Mouse (Mus musculus): ENCODE results near the gene Btbd18. TPM values are rescaled to one million over a fixed set of nuclear protein-coding genes. Genes with fewer than 3 reads are reported as not detected.
A peak's percentile ranks its signal among the peaks of the same experiment; 100 is the strongest.
"Not testable (repeated sequence)": the region's sequence is repeated elsewhere in the genome, so short reads cannot be mapped to it uniquely, and the experiment has no call there.

Gene Btbd18
- total and polyA plus RNA-seq, 3 experiments, result 0.04 to 0.24 TPM; not detected in 1

DNA sequence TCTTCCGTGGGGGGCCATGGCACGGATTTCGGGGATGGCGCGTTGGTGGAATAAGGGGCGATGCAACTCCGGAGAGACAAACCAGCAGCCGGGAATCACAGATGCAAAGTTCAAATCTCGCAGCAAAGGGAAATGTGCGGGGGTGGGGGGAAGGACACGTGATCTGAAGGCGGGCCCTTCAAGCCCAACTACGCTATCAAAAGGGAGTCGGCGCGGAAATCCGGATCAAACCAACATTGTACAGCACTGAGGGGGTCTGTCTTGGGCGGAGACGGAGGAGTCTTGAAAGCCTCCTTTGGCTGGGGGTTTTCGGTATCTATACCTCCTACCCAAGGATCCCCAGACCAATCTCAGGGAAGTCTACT, 11.7 kb downstream of the Btbd18 start, which contains the start of gene Selenoh (continued):
- TF ChIP-seq MAX (IDR thresholded peaks at IDR 0.05; ENCODE audit: low read length) (peak; percentile 96), KAT2A (IDR thresholded peaks at IDR 0.05; ENCODE audit: insufficient replicate concordance, low read length) (peak; percentile 79), USF2 (conservative IDR thresholded peaks at IDR 0.05; ENCODE audit: low read depth, low read length) (peak; percentile 88), HCFC1 (IDR thresholded peaks at IDR 0.05; ENCODE audit: low read depth, low read length) (peak; percentile 72), E2F4 (IDR thresholded peaks at IDR 0.05; ENCODE audit: insufficient replicate concordance, low read depth, low read length) (peak; percentile 89; the same call in 1 of the 2 replicates), ETS1 (conservative IDR thresholded peaks at IDR 0.05; ENCODE audit: low read depth, low read length) (peak; percentile 43; the same call in 1 of the 2 replicates), ZMIZ1 (IDR thresholded peaks at IDR 0.05; ENCODE audit: low read depth, low read length) (peak; percentile 85), MAFK (IDR thresholded peaks at IDR 0.05; ENCODE audit: insufficient replicate concordance, low read length) (no peak), GABPA (IDR thresholded peaks at IDR 0.05; ENCODE audit: insufficient replicate concordance, low read depth, low read length) (no peak), ZKSCAN1 (IDR thresholded peaks at IDR 0.05; ENCODE audit: borderline replicate concordance, low read depth, low read length) (no peak), IRF4 (IDR thresholded peaks at IDR 0.05; ENCODE audit: low read depth, low read length) (0 out of 2 replicates have a peak, but pooled peaks have one; percentile 42), TBP (conservative IDR thresholded peaks at IDR 0.05; ENCODE audit: low read depth, low read length) (peak; percentile 88)

DNA sequence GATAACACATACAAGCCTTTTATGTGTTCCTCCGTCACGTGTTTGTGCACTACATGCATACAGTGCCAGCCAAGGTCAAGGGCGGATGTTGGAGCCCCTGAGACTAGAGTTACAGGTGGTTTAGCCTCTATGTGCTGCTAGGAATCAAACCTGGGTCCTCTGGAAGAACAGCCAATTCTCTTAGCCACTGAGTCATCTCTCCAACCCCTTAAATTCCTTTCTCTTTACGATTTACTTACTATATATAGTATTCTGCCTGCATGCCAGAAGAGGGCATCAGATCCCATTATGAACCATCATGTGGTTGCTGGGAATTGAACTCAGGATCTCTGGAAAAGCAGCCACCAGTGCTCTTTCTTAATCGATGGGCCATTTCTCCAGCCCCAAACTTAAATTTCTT, 12.7 kb downstream of the Btbd18 start:
- H3K4me3 ChIP-seq (replicated peaks in 1 of 3; ENCODE audit: low read depth in 2 of 3, low read length in 2 of 3, poor library complexity in 1 of 3); H3K9ac ChIP-seq (ENCODE audit: insufficient read depth, low read depth); dilution Hi-C loops (cut with MboI; ENCODE audit: extremely low pct_ligation_motif_present, extremely low pct_unique_long_range_greater_than_20kb, low sequenced_read_pairs); H3K79me2 ChIP-seq (replicated peaks; ENCODE audit: control insufficient read depth, extremely low read depth, insufficient read depth, poor library complexity, severe bottlenecking); H3K27me3 ChIP-seq (replicated peaks); DNase-seq (ENCODE audit: extremely low read depth); H3K4me2 ChIP-seq (ENCODE audit: insufficient read depth, low read depth, poor library complexity, severe bottlenecking); H3K9me3 ChIP-seq (replicated peaks; ENCODE audit: low read length); H3K27ac ChIP-seq (ENCODE audit: insufficient read depth, low read depth): not testable (repeated sequence)
- Histone ChIP-seq H3K36me3 (replicated peaks in 1 of 2; ENCODE audit: control insufficient read depth in 1 of 2, insufficient read depth in 1 of 2, low read length in 1 of 2) (peaks cover 33 to 55% of the 10 kb centered on the region in 2 experiments), H3K4me1 (ENCODE audit: control insufficient read depth in 1 of 2, insufficient read depth in 2 of 2) (peaks cover 4 to 21% of the 10 kb centered on the region in 2 experiments; a peak in 3 of 4 replicates)
- in situ Hi-C loops (cut with MboI; ENCODE audit: low pct_ligation_motif_present, low pct_unique_long_range_greater_than_20kb, low sequenced_read_pairs), result loop anchor here (25.0 kb wide), 1 partner anchor 209 kb away; no protein-coding TSS in a partner anchor

DNA sequence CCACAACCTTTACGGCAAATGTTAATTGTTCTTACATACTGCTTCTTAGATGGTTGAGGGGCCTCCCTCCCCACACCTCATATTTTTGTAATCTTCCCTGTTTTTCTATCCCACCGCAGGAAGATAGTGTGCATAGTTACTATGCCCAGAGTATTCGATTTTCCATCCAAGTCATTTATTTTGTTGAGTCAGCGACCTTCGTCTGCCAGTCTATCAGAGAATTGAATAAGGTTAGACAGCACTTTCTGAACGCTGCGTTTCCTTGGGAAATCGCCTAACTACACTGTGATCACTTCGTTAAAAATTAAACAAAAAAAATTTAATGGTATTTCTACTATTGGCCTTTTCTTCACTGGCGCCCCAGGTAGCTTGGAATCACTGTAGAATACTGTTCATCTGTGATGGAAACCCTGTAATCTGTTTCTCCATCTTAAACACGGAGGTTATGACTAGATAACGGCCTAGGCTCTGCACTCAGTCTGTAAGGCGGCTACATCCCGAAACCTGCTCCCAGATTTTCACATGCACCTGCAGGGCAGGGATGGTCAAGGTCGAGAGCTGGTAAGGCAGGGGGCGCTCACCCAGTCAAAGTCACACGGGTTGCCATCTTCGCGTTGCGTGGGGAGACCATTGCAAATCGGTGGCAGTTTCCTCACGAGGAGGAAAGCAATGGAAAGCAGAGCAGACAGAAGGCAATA, 18.5 kb downstream of the Btbd18 start:
- TF ChIP-seq GABPA (IDR thresholded peaks at IDR 0.05; ENCODE audit: insufficient replicate concordance, low read depth, low read length) (no peak), CTCF (conservative IDR thresholded peaks at IDR 0.05 in 1 of 2, IDR thresholded peaks at IDR 0.05 in 1 of 2; ENCODE audit: low read depth in 2 of 2, low read length in 2 of 2) (peak in 1 of 2 experiments; percentile 57; a peak in 2 of 4 replicates), E2F4 (IDR thresholded peaks at IDR 0.05; ENCODE audit: insufficient replicate concordance, low read depth, low read length) (no peak), JUND (conservative IDR thresholded peaks at IDR 0.05; ENCODE audit: low read depth, low read length) (no peak), MAX (IDR thresholded peaks at IDR 0.05; ENCODE audit: low read length) (peak; percentile 59; the same call in 1 of the 2 replicates), TCF12 (IDR thresholded peaks at IDR 0.05; ENCODE audit: low read depth, low read length) (no peak), SIN3A (IDR thresholded peaks at IDR 0.05; ENCODE audit: low read length) (no peak), IRF4 (IDR thresholded peaks at IDR 0.05; ENCODE audit: low read depth, low read length) (no peak), KAT2A (IDR thresholded peaks at IDR 0.05; ENCODE audit: insufficient replicate concordance, low read length) (no peak), NRF1 (IDR thresholded peaks at IDR 0.05; ENCODE audit: low read depth, low read length) (no peak), MAFK (IDR thresholded peaks at IDR 0.05; ENCODE audit: insufficient replicate concordance, low read length) (peak; percentile 86), ZNF384 (IDR thresholded peaks at IDR 0.05; ENCODE audit: low read depth, low read length) (no peak), USF1 (IDR thresholded peaks at IDR 0.05; ENCODE audit: low read depth, low read length) (no peak), CHD1 (IDR thresholded peaks at IDR 0.05; ENCODE audit: low read depth, low read length) (0 out of 2 replicates have a peak, but pooled peaks have one; percentile 21), HCFC1 (IDR thresholded peaks at IDR 0.05; ENCODE audit: low read depth, low read length) (no peak), JUN (IDR thresholded peaks at IDR 0.05; ENCODE audit: insufficient read depth, low read depth, low read length) (no peak), MXI1 (IDR thresholded peaks at IDR 0.05; ENCODE audit: low read depth, low read length) (peak; percentile 33), CHD2 (IDR thresholded peaks at IDR 0.05; ENCODE audit: low read length) (no peak)
- peak overlapping the region; percentile 70 for H3K9ac ChIP-seq (ENCODE audit: insufficient read depth, low read depth)
- in situ Hi-C loops (cut with MboI; ENCODE audit: low pct_ligation_motif_present, low pct_unique_long_range_greater_than_20kb, low sequenced_read_pairs) (no loop called here), dilution Hi-C loops (cut with MboI; ENCODE audit: extremely low pct_ligation_motif_present, extremely low pct_unique_long_range_greater_than_20kb, low sequenced_read_pairs) (no loop called here)
- peak overlapping the region; percentile 80 to 96 (median 82) for H3K4me3 ChIP-seq (replicated peaks in 1 of 3; ENCODE audit: low read depth in 2 of 3, low read length in 2 of 3, poor library complexity in 1 of 3)
- H3K27me3 ChIP-seq (replicated peaks), result no peaks in the 10 kb centered on the region
- peak overlapping the region; percentile 64; the same call in 1 of the 2 replicates for H3K27ac ChIP-seq (ENCODE audit: insufficient read depth, low read depth)
- peaks cover 0 to 28% of the 10 kb centered on the region in 2 experiments; a peak in 2 of 4 replicates for H3K4me1 ChIP-seq (ENCODE audit: control insufficient read depth in 1 of 2, insufficient read depth in 2 of 2)
- peak overlapping the region; percentile 96 for H3K4me2 ChIP-seq (ENCODE audit: insufficient read depth, low read depth, poor library complexity, severe bottlenecking)
- H3K9me3 ChIP-seq (replicated peaks; ENCODE audit: low read length), result no peaks in the 10 kb centered on the region
- H3K79me2 ChIP-seq (replicated peaks; ENCODE audit: control insufficient read depth, extremely low read depth, insufficient read depth, poor library complexity, severe bottlenecking), result peaks cover 27% of the 10 kb centered on the region
- peaks cover 28 to 49% of the 10 kb centered on the region in 2 experiments for H3K36me3 ChIP-seq (replicated peaks in 1 of 2; ENCODE audit: control insufficient read depth in 1 of 2, insufficient read depth in 1 of 2, low read length in 1 of 2)
- peak; percentile 24 for DNase-seq (ENCODE audit: extremely low read depth)

All from CH12.LX (cell line).